11 mouse cellular contexts compared by ENCODE assay signal in the genomic region with DNA sequence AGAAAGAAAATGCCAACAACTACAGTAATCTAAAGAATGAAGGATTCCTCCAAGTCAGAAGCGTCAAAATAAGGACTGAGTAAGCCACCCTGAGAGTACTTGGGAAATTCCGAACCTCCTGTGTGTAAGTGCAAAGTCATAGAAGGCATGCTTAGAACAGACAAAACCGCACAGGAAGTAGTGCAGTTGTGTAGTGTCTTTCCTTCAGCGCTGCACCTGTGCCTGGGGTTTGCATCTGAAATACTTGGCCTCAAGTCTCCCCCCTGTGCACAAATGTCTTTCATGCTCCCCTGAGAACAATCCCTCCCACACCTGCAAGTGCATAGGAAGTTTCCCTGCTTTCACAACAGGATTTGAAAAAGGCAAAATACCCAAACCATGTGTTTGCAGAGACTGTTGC. TPM values are rescaled to one million over a fixed set of nuclear protein-coding genes. Genes with fewer than 3 reads are reported as not detected.
DNase-seq lines count a peak whose midpoint lies in the region; ATAC-seq lines count a peak whose summit lies in the region.
"Had no signal": no experiment of that assay in that cellular context is flagged by ENCODE, and none has a peak within 500 bp of the region (broad histone marks: within the 10 kb centered on the region; RNA-seq: fewer than 3 reads in every experiment).

No protein-coding gene starts in this region.

- H3K27me3 ChIP-seq in midbrain, embryonic 10.5 days (ENCODE audit: low read depth, poor library complexity, severe bottlenecking), result peaks cover 82% of the 10 kb centered on the region
- peaks cover 72% of the 10 kb centered on the region for H3K27me3 ChIP-seq in neural tube, embryonic 15.5 days (replicated peaks)

- H3K4me3 ChIP-seq in midbrain, embryonic 10.5 days, result peak overlapping the region; percentile 84
- no peak overlapping the region for H3K4me3 ChIP-seq in neural tube, embryonic 15.5 days (replicated peaks)

- peak; percentile 15 for DNase-seq in ES-CJ7 (ENCODE audit: low read depth, low spot score)
- peak; percentile 19 for DNase-seq in midbrain, embryonic 10.5 days (ENCODE audit: low spot score)
- no peak for DNase-seq in spleen, postnatal 14 days (ENCODE audit: low spot score in 2 of 2)
- no peak for DNase-seq in right cerebral cortex, postnatal 14 days
- DNase-seq in ovary, postnatal 36 days (ENCODE audit: low spot score), result no peak
- no peak for DNase-seq in urinary bladder, postnatal 25 days (ENCODE audit: low spot score)
- DNase-seq: lung, adult 2 months; right cerebral cortex, postnatal 25 days had no signal

- H3K9me3 ChIP-seq in midbrain, embryonic 10.5 days (replicated peaks), result no peaks in the 10 kb centered on the region
- H3K9me3 ChIP-seq in neural tube, embryonic 15.5 days (replicated peaks), result no peaks in the 10 kb centered on the region

- peak overlapping the region; percentile 16 for H3K4me2 ChIP-seq in neural tube, embryonic 15.5 days

- 0 out of 2 replicates have a peak, but pooled peaks cover 6% of the 10 kb centered on the region for H3K36me3 ChIP-seq in midbrain, embryonic 10.5 days
- H3K36me3 ChIP-seq in neural tube, embryonic 15.5 days, result no peaks in the 10 kb centered on the region

- peak; percentile 66 for ATAC-seq in granulocyte monocyte progenitor cell, adult 5-6 weeks (replicated peaks; ENCODE audit: poor library complexity, severe bottlenecking)
- ATAC-seq in neural tube, embryonic 15.5 days (ENCODE audit: low FRiP score), result no peak

- H3K4me1 ChIP-seq in midbrain, embryonic 10.5 days, result peaks cover 97% of the 10 kb centered on the region
- H3K4me1 ChIP-seq in neural tube, embryonic 15.5 days, result peaks cover 22% of the 10 kb centered on the region

- no peak overlapping the region for H3K9ac ChIP-seq in neural tube, embryonic 15.5 days (replicated peaks)

- H3K27ac ChIP-seq in midbrain, embryonic 10.5 days (replicated peaks), result peak overlapping the region; percentile 53
- no peak overlapping the region for H3K27ac ChIP-seq in neural tube, embryonic 15.5 days (replicated peaks)

- 5% methylated on average over 4 of the region's 4 CpGs for WGBS in midbrain, embryonic 10.5 days
- 14% methylated on average over 4 of the region's 4 CpGs for WGBS in neural tube, embryonic 15.5 days

RNA-seq across cellular contexts. Expression of a gene that starts 3.5 kb away (rescaled TPM):
- total RNA-seq in granulocyte monocyte progenitor cell, adult 5-6 weeks (2014; fragmentation: Nextera tagmentation), result not detected in 2 replicates
- not detected in 2 replicates for total RNA-seq in granulocyte monocyte progenitor cell, adult 5-6 weeks (2017)
- polyA plus RNA-seq in midbrain, embryonic 10.5 days (2016; fragmentation: Nextera tagmentation; extraction: Ambion mirVana), result 13.0 and 15.1 TPM in 2 replicates
- 4.7 and 7.4 TPM in 2 replicates for polyA plus RNA-seq in neural tube, embryonic 15.5 days (2015; fragmentation: Nextera tagmentation; extraction: Ambion mirVana)
- polyA plus RNA-seq: heart, embryonic 14.5 days; lung, adult 2 months had no signal

Comparison
In these comparisons a context has a peak if more than half of its experiments do, and no peak if none do; other contexts are left out.
1. DNase-seq: peak in ES-CJ7 (single experiment) and midbrain, embryonic 10.5 days (single experiment); none in spleen, postnatal 14 days (0 of 2), right cerebral cortex, postnatal 14 days (single experiment), ovary, postnatal 36 days (single experiment) and urinary bladder, postnatal 25 days (single experiment).